Mouse (Mus musculus) heart, postnatal 25 days (tissue): ENCODE results near the gene Stard3. TPM values are rescaled to one million over a fixed set of nuclear protein-coding genes. Genes with fewer than 3 reads are reported as not detected.

Experiments used
- DNase-seq: peaks from one replicate; pipeline ENCODE4 v3.0.0; 2022; ENCODE audit warnings: low spot score
- intact Hi-C: fragments of 180-260 bp; cut with DNase I; formaldehyde crosslinking; loops from one replicate; pipeline ENCODE4 v1.15.1; 2025
- total RNA-seq, 2 experiments: library from RNA; stranded (reverse); gene quantifications; 2 replicates each; pipeline ENCODE4 v1.2.3; 2021

Stard3 gene
- total RNA-seq, 2 experiments from 2014 or later: 19.7 to 24.9 TPM

GRCm38 (mm10) chr11:98388282-98388681 is 30.1 kb downstream of the Stard3 start:
- intact Hi-C loops: no loop called here
- DNase-seq: no peak

GRCm38 (mm10) chr11:98389221-98389780 is 31.1 kb downstream of the Stard3 start:
- no peak for DNase-seq
- intact Hi-C loops: loop anchor here (1.0 kb wide), 1 partner anchor 47 kb away; no protein-coding TSS in a partner anchor

GRCm38 (mm10) chr11:98390141-98390540 is 32.0 kb downstream of the Stard3 start:
- DNase-seq: no peak
- intact Hi-C loops: no loop called here

- DNase-seq: no peak
- intact Hi-C loops: no loop called here
Measured at GRCm38 (mm10) chr11:98392034-98392433, 33.9 kb downstream of the Stard3 start.

- DNase-seq: no peak
- intact Hi-C loops: no loop called here
Measured at GRCm38 (mm10) chr11:98392645-98393044, 34.5 kb downstream of the Stard3 start.

GRCm38 (mm10) chr11:98393317-98393716 is 35.1 kb downstream of the Stard3 start:
- DNase-seq: no peak
- intact Hi-C loops: no loop called here

- intact Hi-C loops: no loop called here
- no peak for DNase-seq
Measured at GRCm38 (mm10) chr11:98394301-98394700, 36.1 kb downstream of the Stard3 start.

GRCm38 (mm10) chr11:98395041-98395440 is 36.9 kb downstream of the Stard3 start:
- DNase-seq: peak; percentile 49
- intact Hi-C loops: no loop called here

GRCm38 (mm10) chr11:98397946-98398345 is 39.8 kb downstream of the Stard3 start:
- no peak for DNase-seq
- intact Hi-C loops: no loop called here

GRCm38 (mm10) chr11:98400161-98400726 is 42.1 kb downstream of the Stard3 start, which contains the start of gene Pgap3:
Gene Pgap3, minus strand, starts transcription at chr11:98400490.
- intact Hi-C loops: loop anchor here (5.0 kb wide), 1 partner anchor 37 kb away; the partner anchor contains the start of gene Mien1
- peak; percentile 80 for DNase-seq

- intact Hi-C loops: loop anchor here (5.0 kb wide), 1 partner anchor 36 kb away; the partner anchor contains the start of gene Mien1
- DNase-seq: no peak
Measured at GRCm38 (mm10) chr11:98400816-98401215, 42.6 kb downstream of the Stard3 start.

GRCm38 (mm10) chr11:98406621-98407020 is 48.5 kb downstream of the Stard3 start:
- DNase-seq: no peak
- intact Hi-C loops: no loop called here

GRCm38 (mm10) chr11:98408872-98409271 is 50.7 kb downstream of the Stard3 start:
- intact Hi-C loops: no loop called here
- DNase-seq: no peak

GRCm38 (mm10) chr11:98409341-98409822 is 51.2 kb downstream of the Stard3 start:
- no peak for DNase-seq
- intact Hi-C loops: no loop called here

- intact Hi-C loops: no loop called here
- peak; percentile 55 for DNase-seq
Measured at GRCm38 (mm10) chr11:98412273-98412796, 54.2 kb downstream of the Stard3 start, which contains the start of gene Erbb2. Gene Erbb2, plus strand, starts transcription at chr11:98412470.

- no peak for DNase-seq
- intact Hi-C loops: no loop called here
Measured at GRCm38 (mm10) chr11:98412797-98413301, 54.7 kb downstream of the Stard3 start.

- DNase-seq: no peak
- intact Hi-C loops: no loop called here
Measured at GRCm38 (mm10) chr11:98413731-98414130, 55.6 kb downstream of the Stard3 start.

- intact Hi-C loops: no loop called here
- no peak for DNase-seq
Measured at GRCm38 (mm10) chr11:98414162-98414561, 56.0 kb downstream of the Stard3 start.

- intact Hi-C loops: no loop called here
- no peak for DNase-seq
Measured at GRCm38 (mm10) chr11:98417074-98417473, 58.9 kb downstream of the Stard3 start.

GRCm38 (mm10) chr11:98418273-98418672 is 60.1 kb downstream of the Stard3 start:
- no peak for DNase-seq
- intact Hi-C loops: no loop called here

GRCm38 (mm10) chr11:98418939-98419547 is 60.9 kb downstream of the Stard3 start:
- no peak for DNase-seq
- intact Hi-C loops: no loop called here
